Mouse (Mus musculus): ENCODE measurements around the gene Arid3b.

DNA sequence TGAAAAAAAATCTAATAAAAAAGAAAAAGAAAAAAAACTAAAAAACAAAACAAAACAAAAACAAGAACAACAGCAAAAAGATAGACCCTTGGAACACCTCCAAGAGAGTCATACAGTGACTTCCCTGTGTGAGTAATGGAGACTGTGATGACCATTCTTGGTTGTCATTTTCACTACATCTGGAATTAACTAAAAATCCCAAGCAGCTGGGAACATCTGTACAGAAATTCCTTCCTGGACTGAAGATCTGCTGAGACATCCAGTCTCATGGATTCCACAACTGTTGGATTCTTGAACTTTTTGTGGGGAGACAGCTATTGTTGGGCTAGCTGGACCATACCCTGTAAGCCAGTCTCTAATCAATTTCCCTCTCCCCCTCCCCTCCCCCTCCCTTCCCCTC lies 27.7 kb upstream of the Arid3b start:
- no peak for TF ChIP-seq CTCF (IDR thresholded peaks at IDR 0.05; ENCODE audit: insufficient read depth, low read length)
- TF ChIP-seq POLR2A (IDR thresholded peaks at IDR 0.05; ENCODE audit: borderline replicate concordance, extremely low read depth, low read depth, low read length): no peak
